Mouse (Mus musculus): ENCODE data around the gene Bpnt1.

DNA sequence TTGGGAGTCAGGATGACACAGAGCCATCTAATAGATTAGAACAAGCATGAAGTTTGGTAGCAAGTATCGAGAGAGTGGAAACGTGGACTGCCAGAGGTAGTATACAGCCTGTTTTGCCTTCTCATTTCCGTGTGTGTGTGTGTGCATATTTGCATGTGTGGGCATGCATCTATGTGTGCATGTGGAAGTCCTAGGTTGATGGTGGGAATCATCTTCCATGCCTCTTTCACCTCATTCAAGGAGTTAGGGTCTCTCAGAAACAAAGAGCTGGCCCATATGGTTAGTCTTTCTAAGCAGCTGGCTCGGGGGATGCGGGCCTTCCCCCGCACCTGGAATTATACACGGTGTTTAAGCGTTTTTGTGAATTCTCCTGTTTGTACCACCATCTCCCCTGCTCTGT lies 2.1 kb upstream of the Bpnt1 start:
- TF ChIP-seq EP300 (IDR thresholded peaks at IDR 0.05; ENCODE audit: insufficient read depth, low read depth, low read length) (no peak), CTCF (IDR thresholded peaks at IDR 0.05; ENCODE audit: low read depth, low read length) (no peak), POLR2A (IDR thresholded peaks at IDR 0.05; ENCODE audit: insufficient read depth, low read length) (no peak)
